Mouse (Mus musculus): ENCODE data around the gene Chtop.
A peak's percentile ranks its signal among the peaks of the same experiment; 100 is the strongest.

The Chtop gene

GRCm38 (mm10) chr3:90465686-90466310 is 43.5 kb downstream of the Chtop start, which contains the start of gene Npr1:
Gene Npr1, minus strand, starts transcription at chr3:90465866.
- DNase-seq (ENCODE audit: low read depth in 2 of 2, low spot score in 2 of 2) = no peak

GRCm38 (mm10) chr3:90465081-90465685 is 44.1 kb downstream of the Chtop start:
- peak in 1 of 2 experiments; percentile 38 for DNase-seq (ENCODE audit: low read depth in 2 of 2, low spot score in 2 of 2)

GRCm38 (mm10) chr3:90464552-90465080 is 44.7 kb downstream of the Chtop start:
- DNase-seq (ENCODE audit: low read depth in 2 of 2, low spot score in 2 of 2) = no peak

- DNase-seq (ENCODE audit: low read depth in 2 of 2, low spot score in 2 of 2) = no peak
Observed at GRCm38 (mm10) chr3:90462579-90462978, 46.7 kb downstream of the Chtop start.

GRCm38 (mm10) chr3:90461935-90462334 is 47.4 kb downstream of the Chtop start:
- no peak for DNase-seq (ENCODE audit: low read depth in 2 of 2, low spot score in 2 of 2)

- DNase-seq (ENCODE audit: low read depth in 2 of 2, low spot score in 2 of 2) = no peak
Observed at GRCm38 (mm10) chr3:90460315-90460714, 49.0 kb downstream of the Chtop start.

GRCm38 (mm10) chr3:90459727-90460126 is 49.6 kb downstream of the Chtop start:
- no peak for DNase-seq (ENCODE audit: low read depth in 2 of 2, low spot score in 2 of 2)

- no peak for DNase-seq (ENCODE audit: low read depth in 2 of 2, low spot score in 2 of 2)
Observed at GRCm38 (mm10) chr3:90454931-90455330, 54.4 kb downstream of the Chtop start.

- no peak for DNase-seq (ENCODE audit: low read depth in 2 of 2, low spot score in 2 of 2)
Observed at GRCm38 (mm10) chr3:90451396-90452095, 57.8 kb downstream of the Chtop start.

- no peak for DNase-seq (ENCODE audit: low read depth in 2 of 2, low spot score in 2 of 2)
Observed at GRCm38 (mm10) chr3:90450874-90451273, 58.4 kb downstream of the Chtop start.
